Mouse (Mus musculus): ENCODE measurements around the gene Pter. TPM values are rescaled to one million over a fixed set of nuclear protein-coding genes. Genes with fewer than 3 reads are reported as not detected.

Pter gene
- polyA plus RNA-seq, 1 experiment from 2014 or later = 16.4 TPM

DNA sequence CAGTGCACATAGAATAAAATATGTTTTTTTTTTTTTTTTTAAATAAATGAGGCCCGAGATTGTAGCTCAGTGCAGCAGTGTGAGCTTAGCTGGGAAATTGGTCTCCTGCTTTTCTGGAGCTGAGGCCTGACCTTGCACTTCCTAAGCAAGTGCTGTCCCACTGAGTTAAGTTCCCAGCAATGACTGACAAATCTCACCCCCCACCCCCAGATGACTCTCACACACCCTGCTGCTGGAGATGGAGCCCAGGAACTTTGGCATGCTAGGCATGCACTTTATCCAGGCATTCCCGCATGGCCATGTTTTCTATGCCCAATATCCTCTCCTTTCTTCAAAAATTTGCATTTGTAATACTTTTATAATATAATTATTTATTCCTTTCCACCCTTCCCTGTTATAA, 14.8 kb downstream of the Pter start:
- no peak for ATAC-seq (ENCODE audit: insufficient number of reproducible peaks, low FRiP score, low TSS enrichment, low read depth)
- no peak overlapping the region for H3K9ac ChIP-seq

DNA sequence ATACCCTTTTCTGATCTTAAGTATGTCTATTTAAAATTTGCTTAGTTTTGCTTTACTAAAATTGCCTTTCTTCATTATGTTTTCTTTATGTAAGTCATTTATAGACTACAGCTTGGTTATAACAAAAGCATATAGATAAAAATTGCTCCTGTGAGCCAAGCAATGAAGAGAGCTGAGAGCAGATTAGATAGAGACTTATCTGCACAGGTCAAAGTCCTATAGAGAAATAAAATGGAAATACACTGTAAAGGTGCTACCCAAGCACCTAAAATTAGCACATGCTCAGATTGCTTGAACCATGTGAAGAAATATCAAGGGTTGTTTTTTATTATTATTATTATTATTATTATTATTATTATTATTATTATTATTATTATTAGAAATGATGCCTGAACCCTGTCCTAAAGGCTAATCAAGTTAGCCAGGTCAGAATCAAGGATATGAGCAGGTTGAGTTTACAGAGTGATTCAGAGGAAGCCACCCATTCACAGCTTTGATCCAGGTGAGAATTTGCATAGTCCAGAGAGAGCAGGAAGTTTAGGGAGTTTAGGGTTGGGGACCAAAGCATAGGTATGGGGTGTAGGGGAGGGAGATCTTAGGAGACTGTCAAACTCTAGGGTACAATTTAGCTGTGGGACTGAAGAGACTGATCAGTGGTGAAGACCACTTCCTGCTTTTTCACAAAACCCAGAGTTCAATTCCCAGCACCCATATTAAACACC, 33.0 kb downstream of the Pter start:
- Histone ChIP-seq H3K4me2 (no peak overlapping the region), H3K9me3 (no peaks in the 10 kb centered on the region), H3K9ac (no peak overlapping the region), H3K27me3 (no peaks in the 10 kb centered on the region), H3K4me1 (no peaks in the 10 kb centered on the region), H3K36me3 (no peaks in the 10 kb centered on the region), H3K27ac (no peak overlapping the region), H3K4me3 (no peak overlapping the region)
- no peak for ATAC-seq (ENCODE audit: insufficient number of reproducible peaks, low FRiP score, low TSS enrichment, low read depth)

More for the DNA sequence above, 14.8 kb downstream of the Pter start:
- WGBS = 65% methylated on average over 2 of the region's 2 CpGs
- H3K27me3 ChIP-seq = no peaks in the 10 kb centered on the region
- no peaks in the 10 kb centered on the region for H3K36me3 ChIP-seq
- no peaks in the 10 kb centered on the region for H3K9me3 ChIP-seq
- no peak overlapping the region for H3K27ac ChIP-seq
- no peak overlapping the region for H3K4me3 ChIP-seq
- H3K4me2 ChIP-seq = no peak overlapping the region
- H3K4me1 ChIP-seq = no peaks in the 10 kb centered on the region

DNA sequence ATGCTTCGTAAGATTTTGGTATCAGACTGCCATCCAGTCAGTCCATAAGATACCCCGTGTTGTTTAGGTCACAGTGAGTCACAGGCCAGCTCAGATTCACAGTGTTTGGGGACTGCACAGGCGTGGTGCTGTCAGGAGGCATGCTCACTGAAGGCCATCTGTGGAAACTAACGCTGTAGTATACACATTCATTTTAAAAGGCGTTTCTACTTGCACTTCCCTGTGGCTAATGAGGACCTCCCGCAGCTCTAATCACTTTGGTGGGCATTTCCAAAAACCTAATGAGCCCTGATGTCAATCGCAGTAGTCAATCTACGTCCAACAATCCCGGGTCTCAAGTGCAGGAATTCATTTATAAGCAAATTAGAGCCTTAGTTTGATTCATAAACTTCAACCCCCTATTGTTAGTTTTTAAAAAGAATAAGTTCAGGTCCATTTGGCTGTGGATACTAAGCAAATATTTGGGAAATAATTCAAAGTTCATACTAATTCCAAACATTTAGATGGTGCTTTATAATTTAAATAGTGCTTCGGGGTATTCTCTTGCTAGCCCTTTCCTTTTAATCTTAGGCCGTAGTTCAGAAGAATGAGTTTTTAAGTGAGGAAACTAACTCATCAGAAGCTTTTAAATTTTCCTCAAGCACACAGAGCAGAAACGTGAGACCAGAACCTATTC, 46.3 kb downstream of the Pter start:
- 34% methylated on average over 12 of the region's 12 CpGs for WGBS
- Histone ChIP-seq H3K27ac (no peak overlapping the region), H3K4me3 (no peak overlapping the region), H3K4me2 (no peak overlapping the region), H3K9me3 (no peaks in the 10 kb centered on the region), H3K36me3 (no peaks in the 10 kb centered on the region), H3K27me3 (no peaks in the 10 kb centered on the region), H3K9ac (no peak overlapping the region), H3K4me1 (no peaks in the 10 kb centered on the region)
- no peak for ATAC-seq (ENCODE audit: insufficient number of reproducible peaks, low FRiP score, low TSS enrichment, low read depth)

DNA sequence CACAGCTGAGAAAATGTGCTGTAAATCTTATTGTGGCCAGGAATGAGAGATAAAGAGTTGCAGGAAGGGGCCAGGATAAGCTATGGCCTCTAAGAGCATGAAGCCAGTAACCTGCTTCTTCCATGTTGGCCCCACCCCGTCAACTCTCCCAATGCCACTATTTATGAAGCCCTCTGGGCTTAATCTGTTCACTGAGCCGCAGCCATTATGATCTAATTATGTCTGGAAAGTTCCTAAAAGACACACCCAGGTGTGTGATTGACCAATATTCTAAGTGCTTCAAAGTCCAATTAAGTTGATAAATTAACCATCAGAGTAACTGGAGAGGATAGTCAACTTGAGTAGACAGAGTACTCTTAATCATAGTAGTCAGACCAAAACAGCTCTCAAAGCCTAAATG, 49.9 kb downstream of the Pter start:
- Histone ChIP-seq H3K4me2 (no peak overlapping the region), H3K4me3 (no peak overlapping the region), H3K9me3 (no peaks in the 10 kb centered on the region), H3K4me1 (no peaks in the 10 kb centered on the region), H3K27me3 (no peaks in the 10 kb centered on the region), H3K27ac (no peak overlapping the region), H3K36me3 (no peaks in the 10 kb centered on the region), H3K9ac (no peak overlapping the region)
- 65% methylated on average over 2 of the region's 2 CpGs for WGBS
- ATAC-seq (ENCODE audit: insufficient number of reproducible peaks, low FRiP score, low TSS enrichment, low read depth) = no peak

DNA sequence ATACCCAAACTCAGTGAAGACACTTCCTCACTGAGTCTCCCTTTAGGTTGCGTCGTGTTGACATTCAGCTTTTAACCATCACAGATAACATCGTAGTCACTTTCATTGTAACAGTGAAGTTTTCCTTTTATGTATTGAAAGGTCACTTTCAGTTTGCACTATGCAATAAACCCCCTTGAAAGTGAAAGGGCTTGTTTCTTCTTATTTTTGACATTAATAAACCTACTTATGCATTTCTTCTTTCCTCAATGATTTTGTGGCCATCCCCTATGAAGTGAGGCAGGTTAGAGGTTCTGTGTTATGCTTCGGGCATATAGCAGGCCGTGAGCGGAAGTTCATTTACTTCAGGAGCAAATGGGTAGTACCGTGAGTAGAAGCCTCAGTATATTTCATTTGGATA, 53.5 kb downstream of the Pter start:
- H3K9me3 ChIP-seq = no peaks in the 10 kb centered on the region
- no peak overlapping the region for H3K4me2 ChIP-seq
- WGBS = 93% methylated on average over 7 of the region's 7 CpGs
- no peak overlapping the region for H3K9ac ChIP-seq
- no peak overlapping the region for H3K27ac ChIP-seq
- no peaks in the 10 kb centered on the region for H3K4me1 ChIP-seq
- ATAC-seq (ENCODE audit: insufficient number of reproducible peaks, low FRiP score, low TSS enrichment, low read depth) = no peak
- no peaks in the 10 kb centered on the region for H3K36me3 ChIP-seq
- H3K4me3 ChIP-seq = no peak overlapping the region
- H3K27me3 ChIP-seq = no peaks in the 10 kb centered on the region

DNA sequence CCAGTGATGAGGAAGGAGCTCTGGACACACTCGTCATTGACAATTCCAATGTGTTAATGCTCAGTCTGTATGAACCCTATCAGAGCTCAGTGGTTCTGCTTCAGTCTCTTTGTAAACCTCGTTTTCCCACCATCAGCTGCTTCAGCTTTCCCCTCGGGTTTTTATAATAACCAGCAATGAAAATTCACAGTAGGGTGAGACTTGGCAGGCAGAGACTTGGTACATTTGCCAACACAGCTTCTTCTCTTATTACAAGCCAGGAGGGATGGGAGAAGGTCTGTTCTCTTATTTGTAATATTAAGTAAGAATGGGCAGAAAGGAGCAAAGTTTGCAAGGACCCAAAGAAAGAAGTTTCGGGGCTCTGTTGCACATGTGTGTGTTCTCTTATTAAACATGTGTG, 54.9 kb downstream of the Pter start:
- no peak overlapping the region for H3K4me3 ChIP-seq
- H3K9me3 ChIP-seq = no peaks in the 10 kb centered on the region
- no peaks in the 10 kb centered on the region for H3K4me1 ChIP-seq
- no peak for ATAC-seq (ENCODE audit: insufficient number of reproducible peaks, low FRiP score, low TSS enrichment, low read depth)
- no peak overlapping the region for H3K9ac ChIP-seq
- H3K27ac ChIP-seq = no peak overlapping the region
- no peaks in the 10 kb centered on the region for H3K27me3 ChIP-seq
- WGBS = 50% methylated on average over 4 of the region's 4 CpGs
- no peak overlapping the region for H3K4me2 ChIP-seq
- no peaks in the 10 kb centered on the region for H3K36me3 ChIP-seq

DNA sequence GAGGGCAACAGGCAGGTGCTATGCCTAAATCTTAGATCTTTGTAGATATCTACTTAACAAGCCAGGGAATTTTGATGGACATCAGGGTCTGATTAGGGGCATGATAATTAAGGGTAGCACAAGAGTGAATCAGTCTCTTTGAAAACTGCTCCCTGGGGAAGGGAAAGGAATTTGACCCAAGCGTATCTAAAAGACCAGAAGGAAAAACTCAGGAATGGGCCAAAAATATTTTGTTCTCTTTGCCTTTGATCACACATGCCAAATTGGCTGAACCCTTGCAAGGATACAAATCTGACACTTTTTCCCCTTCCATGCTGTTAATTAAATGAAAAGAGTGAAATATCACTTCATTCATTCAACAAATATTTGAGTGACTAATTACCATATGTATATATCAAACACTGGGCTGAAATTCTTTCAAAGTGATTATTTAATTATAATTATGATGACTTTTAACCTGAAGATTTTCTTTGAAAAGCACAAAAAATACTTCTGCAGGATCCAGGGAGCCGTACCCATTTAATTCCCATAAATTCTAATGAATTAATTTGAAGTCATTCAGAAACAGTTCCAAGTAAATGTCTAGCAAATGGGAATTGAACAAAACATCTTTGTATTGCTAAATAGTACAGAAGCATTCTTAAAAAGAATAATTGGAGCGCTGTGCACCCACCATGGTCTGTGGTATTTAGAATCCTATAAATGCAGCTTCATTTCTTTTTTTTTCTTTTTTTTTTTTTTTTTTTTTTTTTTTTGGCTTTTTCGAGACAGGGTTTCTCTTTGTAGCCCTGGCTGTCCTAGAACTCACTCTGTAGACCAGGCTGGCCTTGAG, 61.3 kb downstream of the Pter start:
- Histone ChIP-seq H3K4me1 (no peaks in the 10 kb centered on the region), H3K4me2 (no peak overlapping the region), H3K9ac (no peak overlapping the region), H3K27ac (no peak overlapping the region), H3K27me3 (no peaks in the 10 kb centered on the region), H3K9me3 (no peaks in the 10 kb centered on the region), H3K36me3 (no peaks in the 10 kb centered on the region), H3K4me3 (no peak overlapping the region)
- 68% methylated on average over 4 of the region's 4 CpGs for WGBS
- no peak for ATAC-seq (ENCODE audit: insufficient number of reproducible peaks, low FRiP score, low TSS enrichment, low read depth)

DNA sequence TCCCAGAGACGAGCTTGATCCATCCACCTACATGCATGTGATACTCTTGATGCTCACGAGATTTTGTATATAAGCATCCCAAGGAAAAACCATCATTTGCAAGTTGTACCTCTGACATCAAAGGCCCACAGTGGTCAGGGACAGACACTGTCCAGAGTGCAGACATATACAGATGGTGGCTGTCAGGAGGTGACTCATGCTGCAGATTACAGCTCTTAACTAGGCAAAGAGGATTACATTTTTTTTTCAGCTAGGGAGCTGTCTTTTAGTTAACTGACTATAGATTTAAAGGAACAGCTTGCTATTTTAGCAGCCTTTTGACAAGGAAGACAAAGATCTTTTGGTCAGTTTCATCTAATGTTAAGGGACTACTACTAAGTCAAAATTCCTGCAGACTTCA, 76.2 kb downstream of the Pter start:
- Histone ChIP-seq H3K9ac (no peak overlapping the region), H3K9me3 (no peaks in the 10 kb centered on the region), H3K4me3 (no peak overlapping the region), H3K4me1 (no peaks in the 10 kb centered on the region), H3K27me3 (no peaks in the 10 kb centered on the region), H3K4me2 (no peak overlapping the region), H3K36me3 (no peaks in the 10 kb centered on the region), H3K27ac (no peak overlapping the region)
- WGBS = 73% methylated on average over 2 of the region's 2 CpGs
- no peak for ATAC-seq (ENCODE audit: insufficient number of reproducible peaks, low FRiP score, low TSS enrichment, low read depth)

DNA sequence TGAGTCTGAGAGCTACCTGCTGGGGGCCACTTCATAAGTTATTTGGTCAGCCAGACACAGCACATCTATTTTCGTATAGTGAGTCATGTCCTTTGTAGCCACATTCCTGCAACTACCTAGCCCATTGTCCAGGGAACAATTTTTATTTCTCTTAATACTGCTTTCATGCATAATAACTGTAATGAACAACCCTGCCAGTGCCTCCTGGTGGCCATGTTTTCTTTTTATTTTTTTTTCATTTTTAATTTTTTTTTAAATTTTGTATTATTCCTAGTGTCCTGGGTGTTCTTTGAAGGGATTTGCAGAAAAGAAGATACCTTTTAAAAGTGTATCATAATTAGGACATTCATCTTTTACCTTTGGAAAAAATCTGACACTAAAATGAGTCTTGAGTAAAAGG, 84.6 kb downstream of the Pter start:
- Histone ChIP-seq H3K4me1 (peaks cover 26% of the 10 kb centered on the region), H3K27me3 (peaks cover 42% of the 10 kb centered on the region), H3K27ac (no peak overlapping the region), H3K4me3 (no peak overlapping the region), H3K9ac (no peak overlapping the region), H3K4me2 (no peak overlapping the region), H3K9me3 (no peaks in the 10 kb centered on the region), H3K36me3 (no peaks in the 10 kb centered on the region)
- ATAC-seq (ENCODE audit: insufficient number of reproducible peaks, low FRiP score, low TSS enrichment, low read depth) = no peak
- WGBS = 68% methylated on average over 1 of the region's 1 CpGs

DNA sequence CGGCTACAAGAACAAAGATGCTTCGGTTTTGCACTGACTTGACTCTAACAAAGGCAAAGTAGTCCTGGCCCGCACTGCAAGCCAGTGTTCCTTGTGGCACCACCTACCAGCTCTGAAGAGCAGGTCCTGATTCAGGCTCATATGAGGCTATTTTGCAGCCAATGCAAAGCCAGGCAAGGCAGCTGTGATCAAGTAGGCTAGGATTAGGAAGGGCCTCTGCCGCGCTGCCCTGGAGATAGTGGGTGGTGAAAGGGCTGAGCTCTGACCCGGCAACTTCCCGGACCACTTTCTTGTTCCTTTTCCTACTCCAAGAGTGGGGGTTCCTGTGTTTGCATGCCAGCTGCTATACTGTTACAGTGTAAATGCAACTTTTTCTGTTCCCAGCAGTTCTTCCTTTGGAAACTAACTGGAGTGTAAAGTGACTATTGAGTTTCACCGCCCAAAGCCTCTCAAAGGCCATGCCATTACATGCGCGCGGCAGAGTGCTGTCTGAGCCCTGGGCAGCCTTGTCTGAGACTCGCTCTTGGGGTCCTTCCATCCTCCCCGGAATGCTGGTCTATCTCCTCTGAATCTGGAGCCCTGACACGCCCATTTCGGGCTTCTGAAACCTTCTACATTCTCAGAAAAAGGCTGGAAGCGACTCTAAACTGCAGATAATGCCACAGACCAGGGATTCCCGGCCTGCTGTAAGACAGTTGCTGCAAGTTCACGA, 85.6 kb downstream of the Pter start:
- Histone ChIP-seq H3K4me2 (peak overlapping the region; percentile 99), H3K27me3 (peaks cover 47% of the 10 kb centered on the region), H3K36me3 (no peaks in the 10 kb centered on the region), H3K4me3 (peak overlapping the region; percentile 53), H3K4me1 (peaks cover 26% of the 10 kb centered on the region), H3K27ac (no peak overlapping the region), H3K9ac (peak overlapping the region; percentile 24; the same call in 1 of the 2 replicates), H3K9me3 (no peaks in the 10 kb centered on the region)
- ATAC-seq (ENCODE audit: insufficient number of reproducible peaks, low FRiP score, low TSS enrichment, low read depth) = no peak
- 12% methylated on average over 18 of the region's 18 CpGs for WGBS

DNA sequence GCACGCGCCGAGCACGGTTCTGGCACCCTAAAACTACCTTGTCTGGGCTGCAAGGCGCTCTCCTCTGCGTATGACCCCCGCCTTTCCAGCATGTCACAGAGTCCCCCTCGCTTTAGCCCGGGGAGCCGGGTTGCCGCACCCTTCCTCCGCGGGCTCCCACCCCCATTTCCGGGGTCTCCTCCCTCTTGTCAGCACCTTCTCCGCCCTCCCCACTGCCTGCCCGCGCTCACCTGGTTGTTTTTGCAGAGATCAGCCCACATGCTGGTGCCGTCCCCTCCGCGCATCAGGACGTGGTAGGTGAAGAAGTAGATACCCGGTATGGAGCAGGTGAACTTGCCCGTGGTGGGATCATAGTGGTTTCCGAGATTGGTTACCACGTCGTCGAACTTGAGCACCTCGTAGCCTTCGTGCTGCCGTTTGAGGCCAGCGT, 86.2 kb downstream of the Pter start:
- peak overlapping the region; percentile 24 for H3K9ac ChIP-seq
- peak overlapping the region; percentile 99 for H3K4me2 ChIP-seq
- no peaks in the 10 kb centered on the region for H3K9me3 ChIP-seq
- H3K27me3 ChIP-seq = peaks cover 47% of the 10 kb centered on the region
- H3K36me3 ChIP-seq = no peaks in the 10 kb centered on the region
- H3K4me1 ChIP-seq = peaks cover 26% of the 10 kb centered on the region
- H3K27ac ChIP-seq = no peak overlapping the region
- WGBS = 2% methylated on average over 31 of the region's 31 CpGs
- H3K4me3 ChIP-seq = peak overlapping the region; percentile 53
- ATAC-seq (ENCODE audit: insufficient number of reproducible peaks, low FRiP score, low TSS enrichment, low read depth) = no peak
